Mouse (Mus musculus): ENCODE data around the gene Fcor. TPM values are rescaled to one million over a fixed set of nuclear protein-coding genes. Genes with fewer than 3 reads are reported as not detected.

The Fcor gene
- polyA plus RNA-seq, 1 experiment from 2014 or later = 6.7 TPM

DNA sequence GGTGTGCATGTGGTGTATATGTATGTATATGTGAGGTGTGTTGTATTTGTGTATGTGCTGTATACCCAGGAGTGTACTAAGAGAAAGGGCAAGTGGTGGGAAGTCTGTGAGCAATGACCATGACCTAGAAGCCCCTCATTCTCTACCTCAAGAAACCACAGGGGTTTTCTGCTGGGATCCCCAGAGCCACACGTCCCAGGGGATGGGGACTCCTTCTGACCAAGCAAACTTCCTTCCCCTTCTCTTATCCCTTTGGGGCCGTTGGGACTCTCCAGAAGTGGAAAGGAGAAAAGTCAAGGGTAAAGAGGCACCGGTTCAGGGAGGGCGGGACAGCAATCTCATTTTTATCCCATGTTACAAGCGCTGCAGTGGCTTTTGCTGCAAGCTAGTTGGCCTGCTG is 13.3 kb upstream of the Fcor start:
- Histone ChIP-seq H3K27ac (no peak overlapping the region), H3K4me3 (replicated peaks) (no peak overlapping the region), H3K9me3 (no peaks in the 10 kb centered on the region), H3K4me1 (no peaks in the 10 kb centered on the region), H3K9ac (no peak overlapping the region), H3K4me2 (no peak overlapping the region), H3K36me3 (replicated peaks) (peaks cover 25% of the 10 kb centered on the region), H3K27me3 (no peaks in the 10 kb centered on the region)
- no peak for ATAC-seq (ENCODE audit: low FRiP score)
- 75% methylated on average over 5 of the region's 5 CpGs for WGBS

GRCm38 (mm10) chr8:3684530-3684929 is 12.4 kb upstream of the Fcor start:
- peaks cover 34% of the 10 kb centered on the region for H3K36me3 ChIP-seq (replicated peaks)
- no peaks in the 10 kb centered on the region for H3K9me3 ChIP-seq
- ATAC-seq (ENCODE audit: low FRiP score) = peak; percentile 39; the same call in 1 of the 2 replicates
- H3K9ac ChIP-seq = no peak overlapping the region
- no peaks in the 10 kb centered on the region for H3K27me3 ChIP-seq
- no peak overlapping the region for H3K4me3 ChIP-seq (replicated peaks)
- H3K4me1 ChIP-seq = no peaks in the 10 kb centered on the region
- H3K27ac ChIP-seq = no peak overlapping the region
- H3K4me2 ChIP-seq = no peak overlapping the region

DNA sequence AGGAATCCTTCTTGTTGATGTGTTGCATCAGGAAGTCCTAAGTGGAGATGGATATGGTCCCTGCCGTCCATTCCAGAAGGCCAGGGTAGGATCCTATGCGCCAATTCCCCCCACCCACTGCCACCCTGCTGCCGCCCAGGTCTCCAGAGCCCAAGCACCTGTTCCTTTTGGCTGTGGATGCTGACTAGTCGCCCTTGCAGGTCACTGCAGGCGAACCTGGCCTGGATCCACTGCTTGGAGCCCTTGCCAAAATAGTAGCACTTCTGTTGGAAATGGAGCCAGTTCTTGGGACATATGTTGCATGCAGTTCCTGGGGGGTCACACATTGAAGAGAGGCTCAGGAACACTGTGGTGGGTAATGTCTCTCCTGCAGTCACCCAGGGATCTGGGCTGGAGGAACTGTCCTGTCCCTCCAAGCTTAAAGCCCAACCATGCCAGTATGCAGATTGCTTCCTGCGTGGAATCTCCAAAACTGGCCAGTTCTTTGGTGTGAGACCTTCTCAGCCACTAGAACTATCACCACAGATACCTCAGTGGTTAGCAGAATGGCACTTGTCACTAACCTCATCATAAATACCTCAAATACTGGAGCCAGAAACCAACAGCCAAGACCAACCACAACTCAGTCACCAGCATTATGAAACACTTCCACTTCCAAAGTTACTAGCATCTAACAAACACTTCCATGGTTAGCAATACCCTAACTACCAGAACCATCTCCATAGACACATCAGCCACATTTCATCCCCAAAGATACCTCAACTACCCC is 11.4 kb upstream of the Fcor start:
- no peak overlapping the region for H3K4me2 ChIP-seq
- 83% methylated on average over 6 of the region's 6 CpGs for WGBS
- peaks cover 43% of the 10 kb centered on the region for H3K36me3 ChIP-seq (replicated peaks)
- H3K9ac ChIP-seq = no peak overlapping the region
- H3K9me3 ChIP-seq = no peaks in the 10 kb centered on the region
- no peak overlapping the region for H3K27ac ChIP-seq
- H3K27me3 ChIP-seq = no peaks in the 10 kb centered on the region
- no peaks in the 10 kb centered on the region for H3K4me1 ChIP-seq
- H3K4me3 ChIP-seq (replicated peaks) = no peak overlapping the region
- no peak for ATAC-seq (ENCODE audit: low FRiP score)

GRCm38 (mm10) chr8:3682435-3682834 is 10.3 kb upstream of the Fcor start:
- 93% methylated on average over 5 of the region's 5 CpGs for WGBS

DNA sequence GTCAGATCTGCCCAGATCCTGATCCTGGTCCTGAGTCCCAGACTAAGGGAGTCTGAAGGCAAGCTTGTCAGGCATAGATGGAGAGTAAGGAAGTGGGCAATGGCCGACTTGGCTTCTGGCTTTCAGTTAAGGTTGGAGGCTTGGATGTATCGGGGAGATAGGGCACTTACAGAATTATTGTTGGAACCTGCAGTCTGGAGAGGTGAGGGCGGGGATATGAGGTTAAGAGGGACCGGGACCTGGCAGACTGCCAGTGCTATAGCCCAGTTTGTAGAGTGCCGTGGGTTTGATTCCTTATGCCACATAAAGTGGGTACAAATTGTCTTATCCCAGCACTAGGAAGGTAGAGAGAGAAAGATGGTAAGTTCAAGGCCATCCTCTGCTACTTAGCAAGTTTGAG is 7.5 kb upstream of the Fcor start:
- Histone ChIP-seq H3K27me3 (no peaks in the 10 kb centered on the region), H3K27ac (no peak overlapping the region), H3K36me3 (replicated peaks) (peaks cover 44% of the 10 kb centered on the region), H3K4me1 (peaks cover 17% of the 10 kb centered on the region), H3K9me3 (no peaks in the 10 kb centered on the region), H3K4me3 (replicated peaks) (no peak overlapping the region), H3K9ac (no peak overlapping the region), H3K4me2 (no peak overlapping the region)
- ATAC-seq (ENCODE audit: low FRiP score) = no peak
- WGBS = 92% methylated on average over 5 of the region's 5 CpGs

More at GRCm38 (mm10) chr8:3682435-3682834, 10.3 kb upstream of the Fcor start:
- Histone ChIP-seq H3K36me3 (replicated peaks) (peaks cover 44% of the 10 kb centered on the region), H3K9ac (no peak overlapping the region), H3K4me1 (peaks cover 9% of the 10 kb centered on the region), H3K27ac (no peak overlapping the region), H3K9me3 (no peaks in the 10 kb centered on the region), H3K27me3 (no peaks in the 10 kb centered on the region), H3K4me3 (replicated peaks) (no peak overlapping the region), H3K4me2 (no peak overlapping the region)
- no peak for ATAC-seq (ENCODE audit: low FRiP score)

GRCm38 (mm10) chr8:3679236-3679635 is 7.1 kb upstream of the Fcor start:
- 96% methylated on average over 23 of the region's 23 CpGs for WGBS
- no peak overlapping the region for H3K4me2 ChIP-seq

GRCm38 (mm10) chr8:3678831-3679230 is 6.7 kb upstream of the Fcor start:
- Histone ChIP-seq H3K9me3 (no peaks in the 10 kb centered on the region), H3K9ac (no peak overlapping the region), H3K27me3 (no peaks in the 10 kb centered on the region), H3K36me3 (replicated peaks) (peaks cover 44% of the 10 kb centered on the region), H3K4me2 (no peak overlapping the region), H3K4me3 (replicated peaks) (no peak overlapping the region), H3K27ac (no peak overlapping the region), H3K4me1 (peaks cover 17% of the 10 kb centered on the region)
- ATAC-seq (ENCODE audit: low FRiP score) = no peak
- 96% methylated on average over 23 of the region's 23 CpGs for WGBS

More at GRCm38 (mm10) chr8:3679236-3679635, 7.1 kb upstream of the Fcor start:
- Histone ChIP-seq H3K9ac (no peak overlapping the region), H3K27ac (no peak overlapping the region), H3K9me3 (no peaks in the 10 kb centered on the region), H3K4me1 (peaks cover 17% of the 10 kb centered on the region), H3K4me3 (replicated peaks) (no peak overlapping the region), H3K36me3 (replicated peaks) (peaks cover 44% of the 10 kb centered on the region), H3K27me3 (no peaks in the 10 kb centered on the region)
- ATAC-seq (ENCODE audit: low FRiP score) = no peak

GRCm38 (mm10) chr8:3676993-3677579 is 4.9 kb upstream of the Fcor start:
- Histone ChIP-seq H3K27me3 (no peaks in the 10 kb centered on the region), H3K4me3 (replicated peaks) (peak overlapping the region; percentile 88), H3K4me2 (peak overlapping the region; percentile 88), H3K27ac (peak overlapping the region; percentile 85), H3K36me3 (replicated peaks) (peaks cover 35% of the 10 kb centered on the region), H3K4me1 (peaks cover 23% of the 10 kb centered on the region), H3K9ac (peak overlapping the region; percentile 83), H3K9me3 (no peaks in the 10 kb centered on the region)
- 5% methylated on average over 15 of the region's 15 CpGs for WGBS
- ATAC-seq (ENCODE audit: low FRiP score) = peak; percentile 6; the same call in 1 of the 2 replicates

- ATAC-seq (ENCODE audit: low FRiP score) = peak; percentile 81
- Histone ChIP-seq H3K4me1 (peaks cover 23% of the 10 kb centered on the region), H3K36me3 (replicated peaks) (peaks cover 29% of the 10 kb centered on the region), H3K4me3 (replicated peaks) (peak within 1 kb of the TSS; percentile 88), H3K9ac (peak within 1 kb of the TSS; percentile 83), H3K9me3 (no peaks in the 10 kb centered on the region), H3K27me3 (no peaks in the 10 kb centered on the region), H3K4me2 (peak within 1 kb of the TSS; percentile 88), H3K27ac (peak within 1 kb of the TSS; percentile 85)
- WGBS = 1% methylated on average over 61 of the region's 61 CpGs
These were observed 4.2 kb upstream of the Fcor start, which contains the start of gene Trappc5 for GRCm38 (mm10) chr8:3676131-3676992. Trappc5 (plus strand) TSS chr8:3676299.

GRCm38 (mm10) chr8:3674671-3675070 is 2.5 kb upstream of the Fcor start:
- Histone ChIP-seq H3K4me2 (no peak overlapping the region), H3K4me1 (peaks cover 23% of the 10 kb centered on the region), H3K9ac (no peak overlapping the region), H3K36me3 (replicated peaks) (peaks cover 12% of the 10 kb centered on the region), H3K9me3 (no peaks in the 10 kb centered on the region), H3K4me3 (replicated peaks) (no peak overlapping the region), H3K27ac (no peak overlapping the region), H3K27me3 (no peaks in the 10 kb centered on the region)
- ATAC-seq (ENCODE audit: low FRiP score) = no peak
- WGBS = 60% methylated on average over 3 of the region's 3 CpGs

DNA sequence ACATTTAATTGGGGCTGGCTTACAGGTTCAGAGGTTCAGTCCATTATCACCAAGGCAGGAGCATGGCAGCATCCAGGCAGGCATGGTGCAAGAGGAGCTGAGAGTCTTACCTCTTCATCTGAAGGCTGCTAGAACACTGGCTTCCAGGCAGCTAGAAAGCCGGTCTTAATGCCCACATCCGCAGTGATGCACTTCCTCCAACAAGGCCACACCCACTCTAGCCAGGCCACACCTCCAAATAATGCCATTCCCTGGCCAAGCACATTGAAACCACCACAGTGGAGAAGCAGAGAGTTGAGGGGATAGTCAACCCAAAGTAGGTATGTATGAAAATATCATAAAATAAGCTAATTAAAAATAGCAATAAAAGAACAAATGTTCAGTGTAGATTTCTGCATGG is 1.8 kb downstream of the Fcor start:
- Histone ChIP-seq H3K36me3 (replicated peaks) (no peaks in the 10 kb centered on the region), H3K4me1 (peaks cover 6% of the 10 kb centered on the region; the same call in 1 of the 2 replicates), H3K4me3 (replicated peaks) (no peak overlapping the region), H3K4me2 (no peak overlapping the region), H3K27ac (no peak overlapping the region), H3K9ac (no peak overlapping the region), H3K9me3 (no peaks in the 10 kb centered on the region), H3K27me3 (no peaks in the 10 kb centered on the region)
- WGBS = 88% methylated on average over 2 of the region's 2 CpGs
- ATAC-seq (ENCODE audit: low FRiP score) = no peak

DNA sequence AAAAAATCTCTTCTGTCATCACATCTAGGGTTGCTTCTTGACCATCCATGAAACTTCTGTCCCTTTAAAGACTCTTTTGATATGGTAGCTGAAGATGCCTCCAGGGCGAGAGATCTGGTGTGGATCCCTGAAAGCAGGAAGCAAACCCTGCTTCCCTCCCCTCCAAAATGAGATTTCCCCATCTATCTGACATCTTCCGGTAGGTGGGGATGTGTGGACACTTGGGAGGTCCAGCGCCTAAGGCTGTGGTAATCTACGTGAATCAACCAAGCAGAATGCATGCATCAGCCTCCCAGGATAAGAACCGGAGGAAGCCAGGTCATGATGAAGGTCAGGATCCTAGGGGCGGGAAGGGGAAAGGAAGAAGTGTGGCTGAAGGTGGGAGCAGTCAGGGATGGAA is 6.7 kb downstream of the Fcor start, which contains the start of gene Mcemp1:
TSS of gene Mcemp1 (plus strand) at position 248 of the 400 bp plus-strand sequence.
- 82% methylated on average over 6 of the region's 6 CpGs for WGBS
- H3K36me3 ChIP-seq (replicated peaks) = no peaks in the 10 kb centered on the region
- H3K27me3 ChIP-seq = no peaks in the 10 kb centered on the region
- H3K4me1 ChIP-seq = no peaks in the 10 kb centered on the region
- no peak within 1 kb of the TSS for H3K9ac ChIP-seq
- H3K4me2 ChIP-seq = no peak within 1 kb of the TSS
- no peak within 1 kb of the TSS for H3K4me3 ChIP-seq (replicated peaks)
- ATAC-seq (ENCODE audit: low FRiP score) = no peak
- no peaks in the 10 kb centered on the region for H3K9me3 ChIP-seq
- H3K27ac ChIP-seq = no peak within 1 kb of the TSS
